Mouse (Mus musculus) urinary bladder, postnatal 25 days (tissue): ENCODE results near the gene Asb13.
A peak's percentile ranks its signal among the peaks of the same experiment; 100 is the strongest.

Experiments used
- DNase-seq: peaks from one replicate; pipeline ENCODE4 v3.0.0; 2022; ENCODE audit warnings: low spot score

Asb13 gene

DNA sequence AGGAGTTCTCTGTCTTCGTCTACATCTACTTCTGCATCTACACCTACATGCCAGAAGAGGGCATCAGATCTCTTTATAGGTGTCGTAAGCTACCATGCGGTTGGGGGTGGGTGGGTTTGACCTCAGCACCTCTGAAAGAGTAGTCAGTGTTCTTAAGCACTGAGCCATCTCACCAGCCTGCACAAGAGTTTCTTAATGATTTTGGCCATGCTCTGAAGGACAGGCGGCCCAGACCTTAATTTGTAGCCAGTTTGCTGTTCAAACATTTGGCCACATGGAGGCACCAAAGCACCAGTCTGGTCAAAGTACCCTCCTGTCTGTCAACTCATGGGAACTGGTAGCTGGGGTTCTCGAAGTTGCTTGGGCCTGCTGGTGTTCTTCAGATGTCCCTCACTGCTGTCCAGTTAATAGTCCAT lies 31.5 kb downstream of the Asb13 start:
- DNase-seq = peak; percentile 64

DNA sequence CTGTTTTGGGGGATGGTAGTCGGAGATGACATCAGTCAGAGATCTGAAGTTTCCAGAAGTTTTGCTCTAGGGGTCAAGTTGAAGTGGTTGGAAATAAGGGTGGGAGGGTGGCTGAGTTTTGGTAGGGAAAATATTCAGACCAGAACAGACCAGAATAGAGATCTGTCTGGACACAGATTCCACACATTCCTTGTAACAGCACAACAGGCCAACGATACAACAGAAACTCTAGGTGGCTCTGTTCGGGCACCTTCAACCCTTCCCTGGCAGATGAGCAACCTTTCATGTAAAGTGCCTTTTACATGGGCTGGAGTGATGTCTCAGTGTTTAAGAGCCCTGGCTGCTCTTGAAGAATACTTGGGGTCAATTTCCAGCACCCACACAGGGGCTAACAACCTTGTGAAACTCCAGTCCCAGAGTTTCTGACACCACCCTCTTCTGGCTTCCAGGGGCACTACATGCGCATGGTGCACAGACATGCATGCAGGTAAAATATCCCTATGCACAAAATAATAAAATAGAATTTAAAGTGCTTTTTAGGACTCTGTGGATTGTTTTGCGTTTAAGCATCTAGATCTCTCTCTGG lies 33.5 kb downstream of the Asb13 start:
- no peak for DNase-seq

DNA sequence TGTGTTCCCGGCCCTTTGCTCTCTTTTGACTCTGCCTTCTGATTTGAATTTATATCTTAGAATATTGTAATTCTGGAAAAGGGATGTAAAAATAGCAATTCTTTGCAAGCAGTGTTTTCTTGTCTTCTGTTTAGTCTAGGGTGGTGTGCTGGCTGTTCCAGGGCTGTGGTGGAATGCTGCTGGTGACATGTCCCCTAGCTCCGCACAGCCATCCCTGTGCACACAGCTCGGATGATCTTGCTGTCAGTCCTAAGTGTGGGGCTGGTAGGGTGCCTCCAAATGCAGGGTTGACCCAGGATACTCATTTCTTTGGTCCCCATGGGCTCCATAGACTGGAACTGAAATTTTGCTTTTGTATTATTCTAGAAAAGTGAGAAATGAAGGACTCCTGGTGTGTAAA lies 34.2 kb downstream of the Asb13 start:
- DNase-seq = no peak

DNA sequence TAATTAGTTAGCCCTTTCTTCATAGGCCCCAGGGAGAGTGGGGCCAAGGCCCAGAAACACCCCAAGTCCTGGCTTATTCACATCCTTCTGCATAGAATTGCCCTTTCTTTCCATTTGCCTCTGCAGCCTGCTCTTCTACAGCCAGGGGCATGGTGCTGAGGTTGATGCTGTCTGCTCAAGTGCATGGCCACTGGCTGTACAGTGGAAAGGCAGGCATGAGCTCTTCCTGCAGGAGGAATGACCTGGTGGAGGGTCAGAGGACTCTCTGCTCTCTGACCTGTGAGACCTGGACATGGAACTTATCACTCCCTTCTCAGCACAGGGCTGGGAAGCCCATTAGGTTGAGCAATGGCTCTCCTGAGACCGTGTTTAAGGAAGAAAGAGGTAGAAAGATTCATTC lies 35.8 kb downstream of the Asb13 start:
- no peak for DNase-seq

DNA sequence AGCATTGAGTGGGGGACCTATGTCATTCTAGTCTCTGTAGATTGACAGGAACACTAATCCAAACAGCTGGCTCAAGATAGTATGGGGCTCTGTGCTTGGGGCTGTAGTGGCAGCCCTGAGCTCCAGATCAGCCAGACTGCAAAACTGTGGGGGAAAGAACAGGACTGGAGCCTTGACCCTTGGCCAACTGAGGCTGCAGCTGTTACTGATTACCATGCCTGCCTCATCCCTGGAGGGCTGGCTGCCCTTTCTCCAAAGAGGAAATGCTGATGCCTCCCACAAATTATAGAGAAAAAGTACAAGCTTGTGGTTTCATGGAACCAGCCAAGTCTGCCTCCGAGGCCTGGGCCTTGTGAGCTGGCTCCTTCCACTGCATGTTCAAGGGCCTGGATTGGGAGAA lies 36.2 kb downstream of the Asb13 start:
- DNase-seq = no peak

DNA sequence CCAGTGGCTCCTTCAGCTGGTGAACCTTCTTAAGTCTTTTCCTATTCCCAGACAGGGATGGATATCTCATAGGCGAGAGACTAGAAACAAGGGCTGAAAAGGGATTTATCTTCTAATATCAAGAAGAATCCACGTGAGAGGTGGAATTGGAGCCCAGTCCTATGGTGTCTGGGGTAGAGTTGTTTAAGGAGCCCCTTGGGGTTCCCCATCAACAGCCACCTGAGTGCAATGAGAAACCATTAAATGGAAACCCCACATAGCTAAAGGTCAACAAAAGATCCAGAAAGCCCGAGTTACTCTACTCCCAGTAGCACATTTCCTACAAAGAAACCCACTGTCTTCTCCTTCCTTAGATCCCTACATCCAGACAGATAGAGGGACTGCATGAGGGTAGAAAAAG lies 39.3 kb downstream of the Asb13 start:
- DNase-seq = no peak

DNA sequence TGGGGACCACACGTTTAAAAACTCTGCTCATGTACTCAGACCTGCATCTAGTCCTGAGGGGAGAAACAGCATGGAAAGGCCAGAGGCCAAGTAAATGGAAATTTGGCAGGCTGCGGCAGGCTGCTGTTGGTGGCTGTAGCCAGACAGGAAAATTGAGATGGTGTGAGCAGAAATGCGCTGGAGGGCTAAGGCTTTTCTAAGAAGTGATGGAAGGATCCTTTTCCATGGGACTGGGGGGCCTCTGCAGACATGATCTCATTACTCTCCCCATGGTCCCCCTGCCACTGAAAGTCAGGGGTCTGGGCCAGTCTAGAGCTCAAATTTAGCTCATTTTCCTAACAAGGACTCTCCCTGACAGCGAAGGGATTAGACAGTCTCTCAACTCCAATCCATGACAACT lies 39.8 kb downstream of the Asb13 start:
- DNase-seq = no peak

DNA sequence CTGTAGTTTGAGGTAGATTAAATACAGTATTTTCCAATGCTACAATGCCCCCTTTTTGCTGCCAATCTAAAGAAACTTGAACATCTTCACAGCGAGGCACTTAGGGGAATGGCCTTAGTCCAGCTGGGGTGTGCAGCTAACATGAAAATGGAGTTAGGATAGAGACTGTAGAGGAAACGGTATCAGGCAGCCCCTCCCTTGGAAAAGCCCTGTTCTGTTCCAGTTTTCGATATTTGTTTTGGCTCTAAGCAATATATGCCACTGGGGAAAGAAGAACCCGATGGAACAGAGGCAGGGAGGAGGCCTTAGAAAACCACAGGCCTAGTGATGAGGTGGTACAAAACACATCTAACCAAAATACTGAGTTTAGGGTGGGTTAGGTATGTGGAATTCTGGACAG lies 42.0 kb downstream of the Asb13 start:
- no peak for DNase-seq

DNA sequence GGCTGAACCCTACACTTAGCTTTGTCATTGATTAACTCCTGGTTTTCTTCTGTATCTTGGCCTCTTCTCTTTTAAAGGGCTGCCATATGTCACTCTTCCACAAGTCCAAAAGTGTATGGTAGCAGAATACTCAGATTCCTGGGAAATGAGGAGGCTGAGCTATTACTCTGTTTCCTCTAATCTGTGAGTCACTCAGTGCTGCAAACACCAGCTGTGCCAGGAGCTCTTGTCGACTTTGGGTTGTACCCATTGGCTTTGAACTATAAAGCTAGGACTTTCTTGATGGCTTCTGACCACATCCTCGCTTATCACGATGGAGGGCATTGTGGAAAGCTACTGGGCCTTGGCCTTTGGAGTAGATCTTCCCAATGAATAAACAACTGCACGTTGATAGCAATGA lies 45.3 kb downstream of the Asb13 start:
- DNase-seq = no peak

DNA sequence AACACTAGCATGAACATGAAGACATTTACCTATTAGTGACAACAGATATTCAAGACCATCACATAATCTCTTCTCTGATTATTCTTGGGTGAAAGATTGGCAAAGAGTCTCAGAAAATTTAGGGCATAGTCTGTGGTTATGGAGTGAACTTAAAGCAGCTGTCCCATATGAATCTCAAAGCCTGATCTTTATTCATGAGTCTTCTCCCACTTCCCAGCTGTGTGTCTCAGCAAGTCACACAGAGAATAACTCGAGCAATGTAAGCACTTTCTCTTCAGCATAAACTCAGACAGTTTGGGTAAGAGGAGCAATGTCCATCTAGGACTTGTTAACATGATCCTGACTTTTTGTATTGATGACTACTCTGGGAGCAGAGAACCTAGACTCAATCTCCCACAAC lies 52.5 kb downstream of the Asb13 start:
- DNase-seq = no peak

DNA sequence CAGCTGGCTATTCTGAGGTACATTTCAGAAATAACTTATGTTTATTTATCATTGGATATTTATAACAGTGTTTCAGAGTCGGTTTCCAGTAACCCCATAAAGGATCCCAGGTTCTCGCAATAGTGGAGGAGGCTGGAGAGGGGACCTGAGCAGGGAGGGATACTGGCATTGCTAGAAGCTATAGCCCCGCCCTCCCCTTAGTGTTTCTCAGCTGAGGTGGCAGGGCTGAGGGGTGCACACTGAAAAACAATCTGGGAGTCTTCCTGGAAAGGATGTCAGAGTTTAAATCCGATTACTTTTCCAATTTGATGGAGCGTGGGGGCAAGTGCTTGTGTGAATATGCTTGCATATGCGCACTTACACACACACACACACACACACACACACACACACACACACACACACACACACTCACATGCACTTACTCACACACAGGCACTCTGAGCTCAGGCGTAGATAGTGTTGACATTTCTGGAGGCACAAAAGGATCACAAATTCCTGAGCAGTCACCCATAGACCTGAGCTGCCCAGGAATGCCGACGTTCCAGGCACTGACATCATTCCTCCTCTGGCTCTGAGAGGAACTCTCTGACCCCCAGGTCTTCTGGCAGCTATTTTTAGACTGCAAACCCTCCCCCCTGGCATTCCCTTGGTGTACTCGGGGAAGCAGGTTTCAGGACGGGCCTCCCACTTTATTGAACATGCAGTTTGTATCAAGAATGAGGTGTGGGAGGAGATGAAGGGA lies 60.9 kb downstream of the Asb13 start:
- peak; percentile 21 for DNase-seq

DNA sequence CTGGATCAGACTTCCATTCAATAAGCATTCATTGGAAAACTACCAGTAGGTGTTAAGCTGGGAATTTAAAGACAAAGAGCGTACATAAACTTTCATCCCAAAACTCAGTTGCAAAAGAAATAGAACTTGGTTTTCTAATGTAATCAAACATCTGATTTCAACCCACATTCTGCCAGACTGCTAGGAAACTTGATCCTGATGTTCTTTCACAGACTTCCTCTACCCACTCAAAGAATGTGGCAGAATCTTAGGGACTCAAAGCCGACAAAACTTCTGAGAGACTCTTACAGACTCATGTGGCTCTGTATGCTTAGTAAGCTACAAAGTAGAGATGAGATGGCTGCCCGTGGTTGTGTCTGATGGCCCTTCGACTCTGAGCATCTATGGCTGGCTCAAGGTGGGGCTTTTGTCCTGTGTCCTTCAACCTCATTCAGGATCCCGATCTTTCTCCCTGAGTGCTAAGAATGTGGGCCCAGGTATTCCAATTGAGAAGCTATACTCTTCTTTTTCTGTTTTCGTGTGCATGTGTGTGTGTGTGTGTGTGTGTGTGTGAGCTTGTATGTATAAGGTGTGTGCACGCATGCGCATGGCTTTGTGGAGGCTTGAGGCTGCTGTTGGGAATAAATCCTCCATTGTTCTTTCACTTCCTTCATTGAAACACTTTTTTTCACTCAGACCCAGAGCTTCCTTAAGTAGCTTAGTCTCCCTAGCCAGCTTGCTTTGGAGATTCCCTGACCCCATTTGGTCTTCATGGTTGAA lies 63.3 kb downstream of the Asb13 start:
- no peak for DNase-seq

DNA sequence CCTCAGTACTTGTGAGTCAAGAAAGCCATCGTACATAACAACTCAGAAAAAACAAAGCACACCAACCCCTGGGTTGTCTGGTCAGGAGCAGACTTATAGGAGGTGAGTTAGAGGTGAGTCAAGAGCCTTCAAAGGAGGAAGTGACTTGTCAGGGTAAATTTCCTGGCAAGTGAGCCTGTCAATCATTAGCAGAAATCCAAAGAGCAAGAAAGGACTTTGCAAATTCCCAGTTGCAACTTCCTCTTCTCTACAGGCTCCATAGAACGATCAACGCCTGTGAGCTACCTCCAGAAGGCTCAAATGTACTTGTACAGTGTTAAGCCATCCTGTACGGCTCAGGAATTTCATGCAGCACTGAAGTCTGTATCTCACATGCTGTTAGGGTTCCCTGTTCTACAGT lies 66.9 kb downstream of the Asb13 start:
- DNase-seq = no peak
